Mouse (Mus musculus) adrenal gland, adult (tissue): ENCODE data around the gene Ctnnbip1.

Experiments
- DNase-seq, 2 experiments: peaks; one replicate each; pipeline ENCODE4 v3.0.0; 2022 to 2023; ENCODE audit warnings: low spot score in 1 of 2; ENCODE audit not compliant: inconsistent age in 2 of 2

Ctnnbip1 gene

DNA sequence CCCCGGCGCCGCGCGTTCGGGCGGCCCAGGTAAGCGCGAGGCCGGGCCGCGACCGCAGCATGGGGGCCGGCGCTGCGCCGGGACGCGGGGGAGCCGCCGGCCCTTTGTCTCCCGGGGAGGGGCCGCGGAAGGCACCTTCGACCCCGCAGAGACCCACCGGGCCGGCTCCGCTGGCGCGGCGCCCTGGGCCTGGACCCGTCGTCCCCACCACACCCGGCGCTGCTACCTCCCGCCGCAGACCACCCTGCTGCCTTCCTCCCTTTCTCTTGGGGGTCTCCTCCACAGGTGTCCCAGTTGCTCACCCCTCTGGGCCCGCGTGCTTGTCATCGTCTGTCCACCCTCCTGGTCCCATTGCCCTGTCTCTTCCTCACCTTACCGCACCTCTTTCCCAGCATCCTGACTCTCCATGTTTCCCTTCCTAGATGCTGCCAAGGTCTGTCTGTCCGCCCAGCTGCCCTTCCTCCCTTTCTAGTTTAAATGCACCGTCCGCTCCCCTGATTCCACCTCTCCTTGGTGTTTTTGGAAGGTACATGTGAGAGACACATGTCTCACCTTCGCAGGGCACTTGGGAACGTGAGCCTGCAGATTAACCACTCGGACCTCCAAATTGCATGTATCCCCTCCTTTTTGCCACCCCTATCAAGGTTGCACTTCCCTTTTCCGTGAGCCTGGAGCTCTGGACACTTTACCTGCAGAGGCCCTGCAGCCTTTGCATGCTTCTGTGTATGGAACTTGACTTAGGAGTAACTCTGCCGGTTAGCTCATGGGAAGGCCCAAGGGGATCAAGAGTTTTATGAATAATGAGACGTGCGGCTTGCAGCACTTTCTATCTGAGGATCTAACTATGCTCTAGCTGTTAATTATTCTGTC lies 550 bp downstream of the Ctnnbip1 start:
- no peak for DNase-seq

GRCm38 (mm10) chr4:149521258-149521657 lies 3.2 kb downstream of the Ctnnbip1 start:
- no peak for DNase-seq

DNA sequence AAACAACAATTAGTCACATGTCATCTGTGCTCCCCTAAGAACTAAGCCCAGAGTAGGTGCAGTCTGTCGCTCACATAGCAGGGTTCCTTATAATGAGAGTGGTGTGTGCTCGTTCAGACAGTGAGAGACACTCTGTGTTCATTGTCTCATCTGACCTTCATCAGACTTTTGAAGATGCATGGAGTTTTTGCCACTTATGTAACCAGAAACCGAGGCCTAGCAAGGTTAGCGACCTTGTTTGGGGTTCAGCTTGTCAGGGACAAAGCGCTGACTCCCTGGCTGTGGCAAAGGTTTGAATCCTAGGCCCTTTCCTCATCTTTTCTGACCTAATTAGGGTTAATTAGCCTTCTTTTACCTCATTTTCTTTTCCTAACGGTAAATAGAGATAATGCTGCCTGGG lies 5.9 kb downstream of the Ctnnbip1 start:
- DNase-seq: peak; percentile 64 to 83

DNA sequence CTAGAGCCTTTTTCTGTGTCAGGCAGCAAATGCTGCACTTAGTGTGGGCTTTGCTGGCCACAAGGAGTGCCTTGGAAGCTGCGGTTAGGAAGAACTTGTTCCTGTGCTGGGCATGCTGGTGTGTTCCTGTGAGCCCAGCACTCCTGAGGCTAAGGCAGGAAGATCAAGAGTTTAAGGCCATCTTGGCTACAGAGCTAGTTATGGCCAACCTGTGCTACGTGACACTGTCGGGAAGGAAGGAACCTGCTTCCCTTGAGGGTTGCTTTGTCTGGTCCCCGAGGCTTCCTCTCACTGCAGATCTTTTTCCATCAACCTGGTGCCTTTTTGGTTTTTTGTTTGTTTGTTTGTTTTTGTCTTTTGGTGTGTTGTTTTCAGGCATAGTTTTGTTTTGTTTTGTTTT lies 7.1 kb downstream of the Ctnnbip1 start:
- DNase-seq: no peak

GRCm38 (mm10) chr4:149525811-149526210 lies 7.8 kb downstream of the Ctnnbip1 start:
- DNase-seq: peak in 1 of 2 experiments; percentile 48

DNA sequence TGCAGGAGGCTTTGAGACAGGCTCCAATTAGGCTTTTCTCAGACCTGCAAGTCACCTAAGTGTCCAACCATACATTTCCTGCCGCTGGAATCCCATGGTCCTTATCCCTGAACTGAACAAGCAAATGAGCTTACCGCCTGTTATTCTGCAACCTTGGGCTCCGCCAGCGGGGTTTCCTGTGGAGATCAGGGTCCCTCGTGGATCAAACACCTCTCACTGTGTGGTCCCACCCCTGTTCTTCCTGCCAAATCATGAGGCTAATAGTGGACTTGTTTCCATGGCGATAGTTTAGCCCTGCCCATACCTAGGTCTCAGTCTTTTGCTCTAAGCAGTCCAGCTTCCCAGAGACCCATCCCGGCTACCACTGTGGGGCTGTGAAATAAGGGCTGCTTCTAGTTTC lies 8.3 kb downstream of the Ctnnbip1 start:
- DNase-seq: peak in 1 of 2 experiments; percentile 58

DNA sequence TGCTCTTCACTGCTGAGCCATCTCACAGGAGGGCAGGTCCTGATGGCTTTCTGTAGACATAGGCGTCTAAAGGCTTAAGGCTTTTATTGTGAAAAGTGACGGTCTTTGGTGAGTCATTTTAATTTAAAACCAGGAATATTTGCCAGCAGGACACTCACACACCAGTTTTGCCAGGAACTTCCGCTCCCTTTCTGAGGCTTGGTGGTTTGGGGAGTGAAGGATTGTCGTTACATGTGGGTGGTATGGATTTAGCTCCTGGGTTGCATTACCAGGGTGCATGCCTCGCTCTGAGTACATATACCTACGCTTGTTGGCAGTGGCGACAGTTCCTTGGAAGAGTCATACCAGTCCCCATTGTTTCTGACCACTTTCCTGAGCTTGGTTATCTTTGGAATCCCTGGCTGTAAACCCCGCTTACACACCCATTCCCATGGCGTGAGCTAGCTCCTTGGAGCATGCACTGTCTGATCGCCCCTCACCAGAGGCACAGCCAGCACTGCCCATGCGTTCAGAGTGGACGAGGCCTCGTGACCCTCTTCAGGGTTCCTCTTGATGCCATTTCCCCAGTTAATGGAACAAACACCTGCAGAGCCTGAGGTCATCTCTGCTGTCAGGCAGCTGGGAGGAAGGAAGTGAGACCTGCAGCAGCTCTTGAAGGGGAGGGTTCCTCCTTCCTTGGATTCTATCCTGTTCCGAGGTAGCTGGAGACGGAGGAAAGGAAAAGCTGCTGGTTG lies 9.8 kb downstream of the Ctnnbip1 start:
- no peak for DNase-seq

DNA sequence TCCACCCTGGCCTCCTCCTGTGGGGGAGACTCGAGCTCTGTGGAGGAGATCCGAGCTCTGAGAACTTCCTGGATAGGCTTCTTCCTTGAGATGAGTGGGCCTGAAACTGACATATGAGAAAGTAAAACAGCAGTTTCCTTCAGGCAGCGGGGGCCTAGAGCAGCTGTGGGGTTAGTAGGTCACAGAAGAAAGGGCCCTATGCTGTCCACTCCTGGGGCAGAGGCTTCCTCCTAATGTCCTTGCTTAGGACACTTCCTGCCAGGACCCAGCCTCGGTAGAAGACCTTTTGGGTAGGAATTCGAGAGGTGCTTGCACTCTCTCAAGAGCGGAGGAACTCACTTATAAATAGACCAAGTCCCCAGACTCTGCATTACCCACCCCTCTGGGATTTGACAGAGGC lies 11.7 kb downstream of the Ctnnbip1 start:
- no peak for DNase-seq

DNA sequence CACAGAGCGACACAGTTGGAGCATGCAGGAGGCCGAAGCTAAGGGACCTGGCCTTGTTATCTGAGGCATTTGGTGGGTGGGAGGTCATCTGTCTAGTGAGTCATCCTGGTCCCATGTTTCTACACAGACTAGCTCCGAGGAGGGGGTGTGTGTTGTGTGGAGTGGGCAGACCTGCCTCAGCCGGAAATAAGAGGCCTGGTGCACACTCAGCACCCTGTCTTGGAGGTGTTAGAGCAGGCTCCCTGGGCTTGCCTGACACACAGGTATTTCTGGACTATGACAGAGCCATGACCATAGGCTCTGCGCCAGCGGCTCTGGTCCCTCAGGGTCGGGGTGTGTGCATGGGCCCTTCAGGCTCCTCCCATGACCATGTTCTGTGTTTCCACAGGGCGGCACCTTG lies 21.4 kb downstream of the Ctnnbip1 start:
- peak; percentile 57 to 85 for DNase-seq

GRCm38 (mm10) chr4:149541935-149542334 lies 23.9 kb downstream of the Ctnnbip1 start:
- no peak for DNase-seq

- DNase-seq: no peak
Observed at GRCm38 (mm10) chr4:149542431-149542830, 24.4 kb downstream of the Ctnnbip1 start.

DNA sequence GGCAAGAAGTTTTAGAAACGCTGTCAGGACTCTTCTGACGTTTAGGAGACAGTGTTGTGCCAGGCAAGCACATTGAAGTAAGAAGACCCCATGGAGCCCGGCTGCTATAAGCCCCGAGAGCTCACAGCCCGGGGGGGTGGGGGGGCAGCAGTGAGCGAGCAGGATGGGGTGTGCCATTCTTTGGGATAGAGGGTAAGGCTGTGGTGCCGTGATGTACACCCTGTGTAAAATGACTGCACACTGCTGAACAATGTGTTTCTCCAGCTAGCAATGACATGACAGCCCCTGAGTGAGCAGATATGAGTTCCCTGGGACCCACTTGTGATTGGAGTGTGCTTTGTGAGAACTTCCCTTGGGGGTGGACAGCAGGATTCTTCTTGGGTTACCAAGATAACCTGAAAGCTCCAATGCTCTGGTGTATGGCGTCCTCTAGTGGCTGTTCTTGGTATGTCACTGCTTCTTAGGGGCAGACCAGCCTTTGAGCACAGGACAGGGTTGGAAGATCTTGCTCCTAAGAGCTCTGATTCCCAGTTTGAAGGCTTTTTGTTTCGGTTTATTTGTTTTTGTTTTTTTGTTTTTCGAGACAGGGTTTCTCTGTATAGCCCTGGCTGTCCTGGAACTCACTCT lies 25.0 kb downstream of the Ctnnbip1 start:
- peak; percentile 78 to 95 for DNase-seq

DNA sequence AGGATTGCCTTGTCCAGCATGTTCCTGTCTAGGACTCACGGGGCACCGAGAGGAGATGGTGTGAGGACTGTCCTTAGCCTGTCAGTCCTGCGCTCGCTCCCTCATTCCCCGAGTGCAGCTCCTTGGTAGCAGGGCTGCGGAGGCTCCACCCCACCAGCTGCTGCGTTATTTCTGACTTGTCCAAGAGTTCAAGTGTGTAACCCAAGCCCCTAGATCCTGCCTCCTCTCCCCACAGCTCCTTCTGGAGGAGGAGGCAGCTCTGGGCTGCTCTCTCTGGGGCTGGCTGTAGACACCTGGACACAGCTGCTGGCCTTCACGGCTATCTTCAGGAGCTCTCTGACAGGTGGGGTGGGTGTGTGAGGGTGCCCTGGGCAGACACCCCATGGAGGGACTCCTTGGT lies 26.9 kb downstream of the Ctnnbip1 start:
- no peak for DNase-seq

DNA sequence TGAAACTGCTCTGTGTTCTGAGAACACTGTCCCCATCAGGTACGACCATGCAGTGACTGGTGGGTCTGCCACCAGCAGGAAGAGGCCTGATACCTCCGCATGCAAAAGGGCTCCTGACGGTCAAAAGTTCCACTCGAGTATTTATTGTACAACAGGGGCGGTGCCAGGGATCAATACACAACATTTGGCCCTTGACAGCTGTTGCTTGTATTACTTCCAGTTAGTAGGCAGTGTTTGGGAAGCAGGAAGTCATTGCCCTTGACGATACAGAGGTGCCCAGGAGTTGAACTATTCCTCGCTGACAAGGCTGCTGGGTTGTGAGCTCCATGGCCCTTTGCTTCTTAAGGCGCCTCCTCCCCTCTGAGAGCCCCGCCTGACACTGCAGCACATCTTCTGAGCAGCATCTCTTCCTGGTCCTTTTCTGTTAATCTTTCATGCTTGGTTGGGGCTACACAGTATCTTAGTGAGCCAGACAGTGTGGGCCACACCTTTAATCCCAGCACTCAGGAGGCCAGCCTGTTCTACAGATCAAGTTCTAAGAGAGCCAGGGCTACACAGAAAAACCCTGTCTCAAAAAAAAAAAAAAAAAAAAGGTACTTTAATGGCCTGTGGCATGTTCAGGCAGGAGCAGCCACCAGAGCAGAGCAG lies 28.9 kb downstream of the Ctnnbip1 start:
- no peak for DNase-seq

- DNase-seq: no peak
Observed at GRCm38 (mm10) chr4:149547523-149547922, 29.5 kb downstream of the Ctnnbip1 start.

GRCm38 (mm10) chr4:149549221-149549925 lies 31.3 kb downstream of the Ctnnbip1 start:
- peak; percentile 78 to 94 for DNase-seq

DNA sequence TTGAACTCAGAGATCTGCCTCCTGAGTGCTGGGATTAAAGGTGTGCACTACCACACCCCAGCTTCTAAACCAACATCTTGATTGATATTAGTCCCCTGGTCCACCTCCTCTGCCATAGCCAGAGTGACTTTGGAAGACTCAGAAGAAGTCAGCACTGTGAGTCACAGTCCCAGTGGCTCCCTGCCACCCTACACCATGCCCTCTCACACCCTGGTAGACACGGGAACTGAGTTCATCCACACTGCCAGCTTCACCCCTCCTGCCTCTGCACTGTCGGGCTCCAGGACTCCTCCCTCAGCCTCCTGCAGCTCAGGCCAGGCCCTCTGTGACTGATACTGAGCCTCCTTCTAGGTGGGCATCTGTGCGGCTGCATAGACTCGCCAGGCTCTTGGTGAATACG lies 32.8 kb downstream of the Ctnnbip1 start:
- DNase-seq: no peak

GRCm38 (mm10) chr4:149551696-149552095 lies 33.7 kb downstream of the Ctnnbip1 start:
- DNase-seq: no peak

DNA sequence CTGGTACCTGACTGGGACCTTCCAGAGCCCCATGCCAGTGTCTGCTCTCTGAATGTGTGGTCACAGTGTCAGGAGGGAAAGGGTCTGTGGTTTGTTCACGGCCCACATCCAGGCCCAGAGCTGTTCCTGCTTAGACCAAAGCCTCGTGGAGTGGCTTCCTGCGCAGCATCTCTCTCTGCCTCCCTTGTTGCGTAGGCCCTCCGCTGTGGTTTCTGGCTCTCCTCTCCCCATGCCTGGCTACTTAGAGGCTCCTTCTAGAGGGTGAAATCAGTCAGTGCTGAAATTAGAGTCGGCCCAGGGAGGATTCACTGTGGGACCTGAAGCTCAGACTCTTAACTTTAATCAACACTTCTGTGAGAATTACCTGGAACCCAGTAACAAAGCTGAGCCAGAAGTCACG lies 35.8 kb downstream of the Ctnnbip1 start:
- no peak for DNase-seq

GRCm38 (mm10) chr4:149556111-149556510 lies 38.1 kb downstream of the Ctnnbip1 start:
- no peak for DNase-seq

DNA sequence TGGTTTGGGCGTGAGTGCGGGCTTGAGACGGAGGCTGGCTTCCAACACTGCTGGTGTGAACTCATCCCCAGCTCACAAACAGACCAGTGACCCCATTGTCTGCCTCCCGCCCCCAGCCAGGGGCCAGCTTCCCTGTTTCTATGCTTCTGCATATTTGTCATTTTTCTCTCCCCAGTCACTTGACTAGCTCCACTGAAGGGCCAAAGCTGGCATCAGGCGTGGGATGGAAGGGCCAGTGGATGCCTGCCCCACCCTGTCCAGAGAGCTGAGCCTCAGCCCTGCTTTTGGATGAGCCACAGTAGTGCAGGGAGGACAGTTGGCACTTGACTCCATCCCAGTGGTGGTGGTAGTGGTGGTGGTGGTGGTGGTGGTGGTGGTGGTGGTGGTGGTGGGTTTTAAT lies 39.9 kb downstream of the Ctnnbip1 start:
- no peak for DNase-seq
